Mouse (Mus musculus) CH12F3 (cell line): ENCODE data around the gene Sult2b1.

Experiments
- in situ Hi-C: fragments of 300-500 bp; cut with MboI; formaldehyde crosslinking; loops from 2 replicates; pipeline ENCODE4 v1.14.3; 2020; ENCODE audit warnings: low sequenced_read_pairs

The Sult2b1 gene

GRCm38 (mm10) chr7:45775237-45775636 is 9.2 kb downstream of the Sult2b1 start:
- in situ Hi-C loops = loop anchor here (5.0 kb wide), 1 partner anchor 33 kb away; no protein-coding TSS in a partner anchor

GRCm38 (mm10) chr7:45771101-45771500 is 13.4 kb downstream of the Sult2b1 start:
- in situ Hi-C loops = no loop called here

GRCm38 (mm10) chr7:45770427-45771082 is 13.9 kb downstream of the Sult2b1 start:
- in situ Hi-C loops = no loop called here

- in situ Hi-C loops = no loop called here
These were observed 17.0 kb downstream of the Sult2b1 start for GRCm38 (mm10) chr7:45767500-45767899.

- in situ Hi-C loops = no loop called here
These were observed 17.7 kb downstream of the Sult2b1 start for GRCm38 (mm10) chr7:45766764-45767163.

- in situ Hi-C loops = no loop called here
These were observed 18.5 kb downstream of the Sult2b1 start for GRCm38 (mm10) chr7:45765995-45766394.

GRCm38 (mm10) chr7:45760151-45760550 is 24.3 kb downstream of the Sult2b1 start:
- in situ Hi-C loops = no loop called here

- in situ Hi-C loops = no loop called here
These were observed 25.1 kb downstream of the Sult2b1 start for GRCm38 (mm10) chr7:45759400-45759799.

- in situ Hi-C loops = no loop called here
These were observed 28.8 kb downstream of the Sult2b1 start for GRCm38 (mm10) chr7:45755703-45756102.

- in situ Hi-C loops = no loop called here
These were observed 34.3 kb downstream of the Sult2b1 start for GRCm38 (mm10) chr7:45750162-45750561.

- in situ Hi-C loops = loop anchor here (10.0 kb wide), 1 partner anchor 185 kb away; no protein-coding TSS in a partner anchor
These were observed 35.1 kb downstream of the Sult2b1 start for GRCm38 (mm10) chr7:45749401-45749800.

GRCm38 (mm10) chr7:45748110-45748509 is 36.4 kb downstream of the Sult2b1 start:
- in situ Hi-C loops = loop anchor here (10.0 kb wide), 1 partner anchor 187 kb away; no protein-coding TSS in a partner anchor

GRCm38 (mm10) chr7:45747450-45747849 is 37.0 kb downstream of the Sult2b1 start:
- in situ Hi-C loops = loop anchor here (10.0 kb wide), 1 partner anchor 187 kb away; no protein-coding TSS in a partner anchor

GRCm38 (mm10) chr7:45746518-45746917 is 38.0 kb downstream of the Sult2b1 start:
- in situ Hi-C loops = loop anchor here (10.0 kb wide), 1 partner anchor 188 kb away; no protein-coding TSS in a partner anchor

GRCm38 (mm10) chr7:45744387-45744786 is 40.1 kb downstream of the Sult2b1 start:
- in situ Hi-C loops = loop anchor here (5.0 to 10.0 kb wide), 2 partner anchors 33 to 190 kb away; no protein-coding TSS in a partner anchor

GRCm38 (mm10) chr7:45742338-45742737 is 42.1 kb downstream of the Sult2b1 start:
- in situ Hi-C loops = loop anchor here (5.0 to 10.0 kb wide), 2 partner anchors 35 to 192 kb away; no protein-coding TSS in a partner anchor

GRCm38 (mm10) chr7:45741777-45742176 is 42.7 kb downstream of the Sult2b1 start:
- in situ Hi-C loops = loop anchor here (5.0 to 10.0 kb wide), 2 partner anchors 36 to 193 kb away; no protein-coding TSS in a partner anchor

GRCm38 (mm10) chr7:45741308-45741707 is 43.2 kb downstream of the Sult2b1 start:
- in situ Hi-C loops = loop anchor here (5.0 to 10.0 kb wide), 2 partner anchors 36 to 193 kb away; no protein-coding TSS in a partner anchor

GRCm38 (mm10) chr7:45739820-45740219 is 44.6 kb downstream of the Sult2b1 start:
- in situ Hi-C loops = loop anchor here (5.0 to 10.0 kb wide), 2 partner anchors 37 to 195 kb away; no protein-coding TSS in a partner anchor

GRCm38 (mm10) chr7:45739162-45739763 is 45.2 kb downstream of the Sult2b1 start:
- in situ Hi-C loops = no loop called here

GRCm38 (mm10) chr7:45733477-45733876 is 51.0 kb downstream of the Sult2b1 start:
- in situ Hi-C loops = loop anchor here (5.0 kb wide), 1 partner anchor 69 kb away; no protein-coding TSS in a partner anchor
